Mouse (Mus musculus) spleen, embryonic (tissue): ENCODE measurements at regions not wholly inside any gene's neighbourhood (a gene's known extent, or its start where the extent isn't known, plus 50 kb on each side); places are given as distances from the start of the nearest gene placed in this dataset.

Experiments used
- CTCF ChIA-PET: fragments of 350-600 bp; sonication (Branson Sonifier 250); formaldehyde crosslinking; loops from one replicate; lab custom pipeline; 2022; lab: Charles Lee

DNA sequence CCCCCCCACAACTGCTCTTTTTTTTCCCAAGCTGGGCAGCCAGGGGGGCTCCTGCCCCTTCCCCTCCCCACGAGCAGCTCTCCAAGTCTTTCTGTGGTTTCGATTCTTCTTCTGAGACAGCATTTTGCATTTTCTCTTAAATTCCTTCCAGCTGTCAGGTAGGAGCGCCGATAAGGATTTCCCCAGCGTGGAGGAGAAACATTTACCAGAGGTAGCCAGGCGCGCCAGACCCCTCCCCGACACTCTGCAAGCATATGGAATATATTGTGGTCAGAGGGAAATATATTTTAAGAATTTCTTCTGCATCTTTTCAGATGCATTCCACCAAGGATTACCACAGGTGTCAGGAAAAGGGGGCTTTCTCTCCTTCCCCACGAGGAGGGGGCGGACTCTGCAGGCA is 111.9 kb downstream of the Tbx5 start:
- CTCF ChIA-PET, result no interaction called here

DNA sequence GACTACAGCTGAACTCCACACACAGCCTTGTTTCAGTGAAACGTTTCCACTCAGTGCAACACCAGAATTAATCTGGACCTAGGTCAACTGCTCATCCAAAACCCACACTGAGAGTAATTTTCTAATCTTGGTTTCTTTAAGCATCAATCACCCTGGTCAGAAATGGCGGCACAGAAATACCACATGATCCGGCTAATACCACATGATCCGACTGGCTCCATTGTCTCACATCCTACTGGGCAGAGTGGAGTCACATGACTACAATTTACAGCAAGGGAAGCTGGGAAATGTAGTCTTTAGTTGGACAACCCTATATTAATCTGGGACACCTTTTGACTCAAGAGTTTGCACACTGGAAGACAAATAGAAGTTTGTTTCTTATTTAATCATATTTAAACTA is 115.9 kb downstream of the Tbx5 start:
- CTCF ChIA-PET, result no interaction called here

DNA sequence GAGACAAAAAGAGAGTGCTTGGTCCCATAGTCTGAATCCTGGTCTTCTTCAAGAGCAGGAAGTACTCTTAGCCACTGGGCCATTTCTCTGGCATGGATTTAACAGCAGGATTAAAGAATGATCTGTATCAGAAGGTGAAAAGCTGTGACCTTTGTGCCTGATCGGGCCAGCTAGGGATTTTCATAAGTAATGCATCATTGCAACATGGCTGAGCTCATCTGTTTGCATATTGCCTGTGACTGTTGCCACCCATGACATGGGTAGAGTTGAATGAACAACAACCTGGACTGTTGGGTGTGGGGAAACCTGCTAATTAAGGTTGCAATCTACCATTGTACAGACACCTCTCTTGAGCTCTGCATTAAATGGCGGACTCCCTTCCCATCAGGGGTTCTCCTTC is 119.6 kb downstream of the Tbx5 start:
- CTCF ChIA-PET, result no interaction called here

DNA sequence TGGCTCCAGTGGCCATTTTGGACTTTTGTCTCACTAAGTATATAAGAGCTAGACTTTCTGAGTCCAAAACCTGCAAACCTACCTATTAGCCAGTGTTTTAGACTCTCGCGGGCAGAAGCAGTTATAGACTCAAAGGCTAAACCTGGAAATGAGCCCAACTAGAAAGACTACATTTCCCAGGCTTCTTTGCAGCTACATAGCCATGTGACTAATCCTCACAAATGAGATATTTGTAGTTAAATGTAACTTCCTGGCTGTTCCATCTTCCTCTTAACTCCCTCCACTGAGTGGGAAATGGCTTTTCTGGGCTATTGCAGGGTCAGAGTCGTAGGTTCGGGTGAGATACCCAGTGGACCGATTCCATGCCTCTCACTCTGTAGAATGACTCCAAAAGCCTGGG is 120.7 kb downstream of the Tbx5 start:
- CTCF ChIA-PET, result no interaction called here

DNA sequence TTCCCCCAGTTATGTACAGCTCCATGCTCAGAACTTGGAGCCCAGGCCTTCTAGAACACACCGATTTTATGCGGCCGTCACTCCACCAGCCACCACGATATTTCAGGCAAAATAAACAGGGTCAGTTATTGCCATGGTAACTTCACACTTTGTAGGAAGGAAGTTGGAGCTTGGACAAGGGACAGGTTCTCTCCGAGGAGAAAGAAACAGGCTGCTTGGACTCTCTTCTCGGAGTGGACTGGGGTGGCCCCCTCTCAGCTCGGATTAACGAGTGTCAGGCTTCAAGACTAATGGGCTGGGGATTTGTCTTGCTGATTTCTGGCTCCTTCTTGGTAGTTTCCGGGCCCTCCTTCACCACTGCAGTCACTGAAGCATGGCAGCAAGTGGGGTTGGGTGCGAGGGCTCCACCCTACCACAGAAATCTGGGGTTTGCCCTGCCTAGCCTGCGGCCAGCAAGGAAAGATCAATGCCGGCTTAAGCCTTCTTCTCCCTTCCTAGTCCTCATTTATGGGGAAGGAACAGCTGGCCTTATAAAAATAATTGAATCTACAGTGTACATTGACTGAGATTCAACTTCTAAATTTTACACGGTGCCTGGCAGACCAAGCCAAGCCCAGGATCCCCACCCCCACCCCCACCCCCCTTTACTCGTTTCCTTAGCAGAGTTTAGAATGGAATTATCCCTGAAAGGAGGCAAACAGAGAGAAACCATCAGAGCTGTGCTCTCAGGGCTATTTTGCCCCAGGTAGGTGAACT is 121.5 kb downstream of the Tbx5 start:
- CTCF ChIA-PET, result no interaction called here

DNA sequence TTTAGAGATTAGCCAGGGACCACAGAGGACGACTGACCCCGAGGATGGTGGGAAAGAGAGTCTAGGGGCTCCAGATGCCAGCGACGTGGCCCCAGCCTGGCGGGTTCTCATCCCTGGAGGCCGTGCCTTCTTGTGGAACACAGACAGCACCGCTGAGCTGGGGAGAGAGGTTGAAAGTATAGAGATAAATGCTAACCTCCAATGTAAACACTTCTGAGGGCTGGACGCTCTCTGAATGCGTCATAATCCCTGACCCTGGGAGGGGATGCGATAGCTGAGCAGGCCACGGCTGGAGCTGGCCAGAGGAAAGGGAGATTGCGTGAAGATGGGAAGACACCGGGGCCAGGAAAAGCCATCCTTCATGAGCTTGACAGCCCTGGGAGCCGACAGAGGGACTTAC is 126.5 kb downstream of the Tbx5 start:
- CTCF ChIA-PET, result no interaction called here

DNA sequence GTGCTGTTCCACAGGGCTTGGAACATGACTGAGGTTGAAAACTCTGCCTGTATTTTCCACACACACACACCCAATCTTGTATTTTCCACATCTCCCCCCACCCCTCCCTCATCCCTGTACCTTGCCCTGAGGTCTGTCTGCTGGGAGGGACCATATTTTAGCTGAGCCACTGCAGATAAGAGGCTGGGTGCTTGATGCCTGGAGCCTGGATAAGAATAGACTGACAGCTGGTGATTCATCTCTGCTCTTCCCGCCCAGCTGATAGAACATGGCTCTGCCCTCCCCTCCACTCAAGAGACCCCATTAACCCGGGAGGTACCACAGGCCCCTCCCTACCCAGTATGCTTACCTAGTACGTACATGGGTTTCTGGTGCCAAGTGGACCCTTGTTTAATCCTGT is 132.3 kb downstream of the Tbx5 start:
- CTCF ChIA-PET, result no interaction called here

DNA sequence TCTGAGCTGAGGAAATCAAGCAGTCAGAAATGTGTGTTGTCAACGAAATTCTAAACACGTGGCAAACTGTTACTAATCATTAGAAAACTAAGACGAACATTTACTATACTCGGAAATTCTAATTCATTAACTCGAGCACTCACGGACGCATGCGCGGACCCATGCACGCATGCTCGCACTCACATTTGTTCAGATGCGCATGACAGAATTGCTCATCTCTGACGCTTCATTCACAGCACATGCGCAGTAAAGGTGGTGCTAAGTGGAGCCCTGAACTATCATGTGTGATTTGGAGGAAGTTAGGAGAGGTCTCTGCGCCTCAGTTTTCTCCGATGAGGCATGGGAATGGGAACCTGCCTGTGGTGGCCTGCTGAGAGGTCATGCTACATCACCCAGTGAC is 138.8 kb downstream of the Tbx5 start:
- CTCF ChIA-PET, result no interaction called here

DNA sequence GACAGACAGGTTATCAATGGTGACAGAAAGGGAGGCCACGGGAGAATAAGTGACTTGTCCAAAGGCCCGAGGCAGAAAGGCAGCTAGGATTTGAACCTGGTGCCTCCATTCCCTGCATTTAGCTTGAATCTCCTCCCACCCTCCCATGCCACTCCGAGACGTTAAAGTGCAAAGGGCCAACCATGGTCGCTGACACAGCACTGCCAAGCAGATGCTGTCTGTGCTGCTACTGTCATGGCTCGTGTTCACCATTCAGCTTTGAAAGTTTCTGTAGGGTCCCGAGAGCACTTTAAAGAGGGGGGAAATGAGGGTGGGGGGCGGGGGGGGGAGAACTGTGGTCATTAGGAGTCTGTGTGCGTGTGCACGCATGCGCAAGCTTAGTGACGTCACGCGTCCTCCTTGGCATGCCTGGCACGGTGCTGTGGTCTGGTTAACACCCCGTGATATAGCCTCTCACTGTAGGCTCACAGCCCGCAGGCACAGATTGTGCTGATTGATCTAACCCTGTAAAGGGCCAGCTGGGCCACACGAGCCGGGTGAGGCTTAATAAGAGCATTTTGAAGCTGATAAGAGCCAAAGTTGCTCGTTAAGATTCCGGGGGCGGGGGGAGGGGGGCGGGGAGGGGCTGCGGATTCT is 140.5 kb downstream of the Tbx5 start:
- CTCF ChIA-PET, result no interaction called here

DNA sequence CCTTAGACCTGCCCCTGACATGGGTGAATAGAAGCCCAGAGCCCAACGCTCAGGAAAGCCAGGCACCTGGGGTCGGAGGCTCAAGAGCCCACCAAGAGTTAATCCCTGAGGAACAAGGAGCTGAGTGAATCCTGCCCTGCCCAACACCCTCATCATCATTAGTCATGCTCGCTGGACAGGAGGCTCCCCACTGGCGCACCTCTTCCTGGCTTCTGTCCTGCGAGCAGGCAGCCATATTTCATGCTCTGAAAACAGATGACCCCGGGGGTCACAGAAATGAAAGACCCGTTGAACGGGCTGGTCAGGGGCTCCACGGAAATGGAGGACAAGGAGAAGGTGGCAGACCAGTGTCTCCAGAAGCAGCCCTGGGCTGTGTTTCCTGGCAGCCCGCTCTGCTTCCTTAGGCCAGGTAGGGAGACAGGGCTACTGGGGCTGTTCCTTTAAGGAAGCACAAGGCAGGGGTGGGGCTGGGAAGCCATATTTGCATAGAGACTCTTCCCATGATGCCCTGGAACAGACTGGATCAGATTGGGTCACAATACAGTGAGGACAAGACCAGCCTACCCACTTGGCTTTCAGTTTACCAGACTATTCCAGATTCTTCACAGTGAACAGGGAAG is 138.1 kb upstream of the Rbm19 start:
- CTCF ChIA-PET, result no interaction called here

DNA sequence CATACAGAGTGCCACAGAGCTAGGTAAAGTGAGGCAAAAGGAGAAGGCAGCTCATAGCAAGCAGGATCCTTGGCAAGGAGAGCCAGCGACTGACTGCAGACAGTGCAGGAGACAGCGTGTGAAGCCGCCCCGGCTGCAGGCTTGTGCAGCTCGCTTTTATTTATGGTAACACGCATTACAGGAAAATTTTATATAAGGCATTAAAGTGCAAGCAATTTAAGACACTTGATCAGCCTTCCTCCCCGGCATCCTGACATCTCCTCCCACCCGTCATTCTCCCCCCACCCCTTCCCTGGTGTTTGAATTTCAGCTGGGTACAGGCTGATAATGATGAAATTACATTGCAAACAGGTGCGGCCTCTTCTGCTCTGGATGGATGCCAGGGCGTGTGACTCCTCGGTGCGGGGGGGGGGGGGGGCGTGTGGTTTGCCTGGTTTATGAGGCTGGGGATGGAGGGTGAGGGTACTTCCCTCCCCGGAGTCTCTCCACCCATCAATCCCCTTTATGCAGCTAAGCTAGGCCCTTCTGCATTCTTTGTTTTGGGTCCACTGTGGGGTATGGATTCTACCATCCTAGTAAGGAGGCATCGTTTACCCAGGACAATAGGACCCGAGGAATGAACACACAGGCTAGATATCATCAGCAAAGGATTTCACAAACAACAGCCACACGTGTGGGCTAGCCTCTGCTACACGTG is 135.0 kb upstream of the Rbm19 start:
- CTCF ChIA-PET, result no interaction called here

DNA sequence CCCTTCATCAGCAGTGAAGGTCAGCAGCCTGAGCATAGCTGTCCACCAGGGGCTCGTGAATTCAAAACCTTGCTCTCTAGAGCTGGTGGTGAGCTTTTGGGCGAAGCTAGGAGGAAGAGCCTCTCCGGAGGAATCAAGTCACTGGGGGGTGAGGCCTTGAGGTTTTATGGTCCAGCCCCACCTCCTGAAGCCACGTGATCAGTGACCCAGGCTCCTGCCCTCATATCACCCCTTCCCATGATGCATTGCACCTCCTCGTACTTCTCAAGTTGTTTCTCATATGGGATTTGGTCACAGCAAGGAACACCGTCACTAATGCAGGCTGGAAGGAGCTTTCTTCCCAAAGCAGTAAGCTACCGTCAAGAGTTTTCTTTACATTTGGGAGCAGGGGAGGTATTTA is 132.1 kb upstream of the Rbm19 start:
- CTCF ChIA-PET, result no interaction called here

DNA sequence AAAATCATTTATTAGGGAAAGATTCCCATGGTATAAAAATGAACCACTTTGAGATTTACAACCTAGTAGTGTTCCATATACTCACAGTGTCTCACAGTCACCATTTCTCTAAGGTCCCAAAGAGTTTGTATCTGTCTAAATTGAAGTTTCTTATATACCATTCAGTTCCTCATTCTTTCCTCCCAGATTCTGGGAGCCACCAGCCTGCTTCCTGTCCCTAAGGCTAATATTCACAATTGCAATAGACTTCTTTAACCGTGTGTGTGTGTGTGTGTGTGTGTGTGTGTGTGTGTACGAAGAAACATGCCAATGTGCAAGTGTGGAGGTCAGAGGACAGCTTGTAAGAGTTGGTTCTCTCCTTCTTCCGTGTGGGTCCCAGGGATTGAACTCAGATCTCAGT is 124.1 kb upstream of the Rbm19 start:
- CTCF ChIA-PET, result no interaction called here

DNA sequence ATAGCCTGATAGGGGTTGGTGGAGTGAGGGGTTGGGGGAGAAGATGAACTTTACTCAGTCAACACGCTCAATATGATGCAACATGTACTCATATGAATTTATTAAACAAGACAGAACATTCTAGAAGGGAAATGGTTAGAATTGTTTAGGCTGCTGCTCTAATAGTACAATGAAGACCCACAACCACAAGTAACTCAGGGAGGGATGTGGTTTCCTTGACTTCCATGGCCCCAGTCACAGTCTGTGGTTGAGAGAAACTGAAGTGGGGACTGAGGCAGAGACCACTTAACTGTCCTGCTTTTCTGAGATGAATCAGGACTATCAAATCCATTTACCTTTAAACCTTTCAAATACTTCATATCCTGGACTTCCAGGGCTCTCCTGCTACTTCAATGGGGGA is 120.5 kb upstream of the Rbm19 start:
- CTCF ChIA-PET, result no interaction called here

DNA sequence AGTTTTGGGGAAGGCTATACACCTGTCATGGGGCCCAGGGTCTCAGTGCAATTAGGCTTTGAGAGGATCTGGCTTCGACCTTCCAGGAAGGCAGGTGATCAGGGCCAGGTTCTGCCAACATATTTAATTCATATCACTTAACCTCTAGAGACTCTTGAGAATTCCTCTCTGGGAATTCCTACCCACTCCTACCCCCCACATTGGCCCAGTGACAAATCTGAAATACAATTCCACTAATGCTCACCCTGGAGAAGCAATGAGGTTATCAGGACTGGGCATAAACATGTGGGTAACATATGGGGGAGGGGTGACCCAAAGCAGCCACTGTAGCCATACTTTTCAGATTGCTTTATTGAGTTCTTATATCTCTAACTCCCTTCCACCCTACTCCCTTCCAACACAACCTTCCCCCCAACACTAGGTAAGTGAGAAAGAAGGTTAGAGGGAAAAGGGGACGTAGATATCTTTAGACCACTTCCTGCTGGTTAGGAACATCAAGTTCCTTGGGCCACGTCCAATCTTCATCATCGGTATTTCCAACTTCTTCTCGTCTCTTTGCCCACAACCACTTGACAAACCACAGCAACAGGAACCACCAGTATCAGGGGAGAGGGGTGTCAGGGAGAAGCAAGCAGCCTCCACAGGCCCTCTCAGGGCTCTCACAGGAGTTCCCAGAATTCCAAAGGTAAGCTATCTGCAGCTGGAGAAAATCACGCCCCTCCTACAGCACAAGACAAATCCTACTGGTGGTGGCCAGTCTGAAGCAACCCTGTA is 110.4 kb upstream of the Rbm19 start:
- CTCF ChIA-PET, result no interaction called here

DNA sequence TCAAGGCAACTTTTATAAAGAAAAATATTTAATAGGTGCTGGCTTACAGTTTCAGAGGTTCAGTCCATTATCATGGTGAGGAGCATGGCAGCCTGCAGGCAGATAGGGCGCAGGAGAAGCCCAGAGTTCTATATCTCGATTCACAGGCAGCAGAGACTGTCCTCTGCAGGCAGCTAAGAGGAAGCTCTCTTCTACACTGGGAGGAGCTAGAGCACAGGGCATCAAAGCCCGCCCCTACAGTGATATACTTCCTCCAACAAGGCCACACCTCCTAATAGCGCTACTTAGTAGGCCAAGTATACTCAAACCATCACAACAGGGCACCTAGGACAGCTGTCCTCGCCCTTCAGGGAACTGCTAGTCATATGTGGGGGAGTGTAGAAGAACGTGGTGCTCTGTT is 108.5 kb upstream of the Rbm19 start:
- CTCF ChIA-PET, result no interaction called here

DNA sequence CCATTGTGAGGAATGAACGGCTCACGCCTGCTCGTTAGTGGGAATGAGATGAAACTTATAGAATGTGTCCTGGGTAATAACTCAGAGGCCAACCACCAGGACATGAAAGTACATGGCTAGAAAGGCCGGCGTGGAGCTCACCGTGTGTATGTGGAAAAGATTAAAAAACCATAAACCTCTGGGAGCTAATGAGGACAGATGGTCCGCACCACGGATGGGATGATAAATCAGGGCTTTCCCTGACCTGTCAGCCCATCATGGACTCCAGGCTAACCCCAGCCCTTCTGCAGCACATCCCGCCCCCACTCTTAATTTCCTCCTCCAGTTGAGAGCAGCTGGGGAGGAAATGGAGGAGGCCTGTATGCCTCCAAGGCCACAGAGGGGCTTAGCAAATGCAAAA is 108.0 kb upstream of the Rbm19 start:
- CTCF ChIA-PET, result no interaction called here

DNA sequence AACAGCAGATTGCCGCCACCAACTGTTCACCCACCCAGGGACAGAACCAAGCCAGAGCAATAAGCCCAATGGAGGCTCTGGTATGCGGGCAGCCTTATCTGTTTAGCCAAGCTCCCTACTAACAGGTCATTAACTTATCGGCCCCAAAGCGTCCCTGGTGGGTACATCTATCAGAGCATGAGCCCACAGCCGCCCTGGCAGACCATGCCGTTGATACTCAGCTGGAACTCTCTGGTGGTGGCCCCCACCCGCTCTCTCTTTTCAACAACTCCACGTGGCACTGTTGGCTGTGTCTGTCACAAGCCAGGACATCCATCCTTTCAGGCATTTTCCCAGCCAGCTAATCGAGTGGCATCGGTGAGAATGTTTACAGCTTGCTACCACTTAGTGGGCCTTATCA is 100.8 kb upstream of the Rbm19 start:
- CTCF ChIA-PET, result no interaction called here

DNA sequence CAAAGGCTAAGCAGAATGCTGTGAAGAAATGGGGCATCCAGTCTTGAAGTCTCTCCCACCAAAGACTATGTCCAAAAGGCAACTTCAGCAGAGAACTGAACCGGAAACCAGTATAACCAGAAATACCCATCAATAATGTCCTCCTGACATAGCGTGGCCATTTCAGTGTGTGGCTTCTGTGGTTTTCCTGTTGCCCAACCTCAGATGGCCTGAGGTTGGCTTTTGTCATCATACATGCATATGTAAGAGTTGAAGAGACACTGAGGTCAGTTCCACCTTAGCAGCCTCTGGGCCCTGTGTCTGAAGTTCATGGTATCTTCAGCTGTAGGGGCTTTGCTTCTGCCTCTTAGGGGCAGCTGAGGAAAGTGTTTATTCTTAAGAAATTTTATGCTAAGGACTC is 98.1 kb upstream of the Rbm19 start:
- CTCF ChIA-PET, result no interaction called here

DNA sequence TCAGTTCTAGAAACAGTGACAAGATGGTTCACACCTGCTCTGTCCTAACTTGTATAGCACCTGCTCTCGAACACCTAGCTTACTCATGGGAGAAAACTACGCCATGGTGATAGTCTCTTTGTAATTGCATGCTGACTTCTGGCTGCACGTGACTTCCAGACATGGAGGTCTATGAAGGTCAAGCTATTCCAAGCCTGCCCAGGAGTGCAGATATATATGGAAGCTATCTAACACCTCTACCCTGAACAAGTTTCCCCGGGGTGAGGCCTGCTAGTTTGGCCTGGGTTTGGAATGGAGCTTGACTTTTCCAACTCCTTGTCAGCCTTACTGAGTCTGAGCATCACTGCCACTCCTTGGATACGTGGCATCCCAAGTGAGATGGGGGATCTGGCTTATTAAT is 95.5 kb upstream of the Rbm19 start:
- CTCF ChIA-PET, result no interaction called here

DNA sequence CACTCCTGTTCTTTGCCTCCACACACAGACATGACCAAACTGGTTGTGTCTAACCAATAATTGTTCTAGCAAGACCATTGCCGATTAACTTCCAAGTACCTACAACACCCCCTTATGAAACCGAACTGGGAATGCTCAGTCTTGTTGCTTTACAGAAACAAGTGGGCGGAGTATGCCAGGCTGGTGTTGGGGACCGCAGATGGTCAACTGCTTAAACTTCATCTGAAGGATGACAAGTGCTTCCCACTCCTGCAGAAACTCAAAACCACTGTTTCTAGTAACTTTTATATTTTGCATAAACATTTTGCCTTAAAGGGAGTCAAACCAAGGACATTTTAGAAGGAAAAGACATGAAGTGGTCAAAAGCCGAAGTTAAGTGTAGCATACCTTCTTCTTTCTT is 94.0 kb upstream of the Rbm19 start:
- CTCF ChIA-PET, result no interaction called here

DNA sequence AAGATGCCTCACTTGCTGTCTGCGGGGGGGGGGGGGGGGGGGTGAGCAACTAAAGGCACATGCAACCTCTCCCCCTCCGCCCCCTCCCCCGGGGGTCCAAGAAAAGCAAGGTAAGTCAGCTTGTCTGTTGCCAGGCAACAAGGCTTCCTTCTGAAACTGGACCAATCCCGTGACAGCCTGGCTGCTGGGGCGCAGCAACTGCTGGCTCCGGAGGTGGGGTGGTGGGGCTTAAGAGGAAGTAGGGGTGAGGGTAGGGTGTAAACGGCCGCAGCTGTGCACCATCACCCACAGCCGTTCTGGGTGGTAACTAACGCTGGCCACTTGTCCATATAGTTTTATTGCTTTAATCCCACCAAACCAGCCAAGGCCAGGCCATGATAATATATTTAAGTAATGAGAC is 92.2 kb upstream of the Rbm19 start:
- CTCF ChIA-PET, result interaction anchor here (0.7 kb wide), 1 partner anchor 140 kb away, joined by 6 read pairs; no protein-coding TSS in a partner anchor
